Mouse (Mus musculus) stomach, postnatal 0 days (tissue): ENCODE measurements around the gene Spaca4. TPM values are rescaled to one million over a fixed set of nuclear protein-coding genes. Genes with fewer than 3 reads are reported as not detected.

ENCODE experiments used
- ATAC-seq: fragments of 200-750 bp; cut with Nextera tagmentation; 2 replicates; pipeline ENCODE4 v1.8.0; 2017; ENCODE audit not compliant: low FRiP score, low TSS enrichment
- DNase-seq: peaks from one replicate; pipeline ENCODE4 v3.0.0-alpha.2; 2016; ENCODE audit warnings: low spot score
- H3K27ac ChIP-seq: fragments of 300-500 bp; sonication (generic); replicated peaks from 2 replicates; pipeline ENCODE4 v1.5.1; 2014; ENCODE audit warnings: mild to moderate bottlenecking, control low read depth
- H3K27me3 ChIP-seq: fragments of 300-500 bp; sonication (generic); 2 replicates; pipeline ENCODE4 v1.6.1; 2014; ENCODE audit warnings: low read length; ENCODE audit not compliant: control insufficient read depth, insufficient read depth
- H3K36me3 ChIP-seq: fragments of 300-500 bp; sonication (generic); 2 replicates; pipeline ENCODE4 v1.6.1; 2014; ENCODE audit warnings: low read length, mixed read lengths; ENCODE audit not compliant: control insufficient read depth, insufficient read depth
- H3K4me1 ChIP-seq: fragments of 300-500 bp; sonication (generic); replicated peaks from 2 replicates; pipeline ENCODE4 v1.6.1; 2014; ENCODE audit warnings: antibody characterized with exemption; ENCODE audit not compliant: control insufficient read depth, insufficient read depth
- H3K4me2 ChIP-seq: fragments of 300-500 bp; sonication (generic); replicated peaks from 2 replicates; pipeline ENCODE4 v1.6.1; 2014; ENCODE audit warnings: low read depth, mild to moderate bottlenecking, control low read depth, moderate library complexity
- H3K4me3 ChIP-seq: fragments of 300-500 bp; sonication (generic); 2 replicates; pipeline ENCODE4 v1.5.1; 2014; ENCODE audit warnings: low read depth, low read length, control low read depth
- H3K9ac ChIP-seq: fragments of 300-500 bp; sonication (generic); 2 replicates; pipeline ENCODE4 v1.6.1; 2014; ENCODE audit warnings: mild to moderate bottlenecking, low read length, control low read depth, mixed read lengths
- H3K9me3 ChIP-seq: fragments of 300-500 bp; sonication (generic); 2 replicates; pipeline ENCODE4 v1.6.1; 2016; ENCODE audit warnings: low read length; ENCODE audit not compliant: control insufficient read depth
- CTCF ChIP-seq: IDR thresholded peaks from 2 replicates; pipeline ENCODE4 v1.5.1; 2016; ENCODE audit warnings: antibody characterized with exemption, low read depth, mild to moderate bottlenecking, moderate library complexity
- EP300 ChIP-seq: optimal IDR thresholded peaks from 2 replicates; pipeline ENCODE3; 2016; ENCODE audit warnings: antibody characterized with exemption
- WGBS: fragments of 180-500 bp; shearing (Covaris S2); extraction: QIAGEN DNeasy Blood & Tissue Kit; methylation state at CpG from one replicate; pipeline ENCODE4 v1.1.7; 2014; 5-methylcytosine and 5-hydroxymethylcytosine counted together
- polyA plus RNA-seq: library from polyadenylated mRNA; unstranded; fragments of >200 nt; fragmentation: Nextera tagmentation; extraction: Ambion mirVana; gene quantifications from 2 replicates; pipeline ENCODE4 v1.2.1, GENCODE M21; 2015

The Spaca4 gene
- polyA plus RNA-seq, 1 experiment from 2014 or later, result 0.56 TPM

GRCm38 (mm10) chr7:45713881-45714520, 11.6 kb downstream of the Spaca4 start:
- no peaks in the 10 kb centered on the region for H3K9me3 ChIP-seq
- peaks cover 13% of the 10 kb centered on the region for H3K4me1 ChIP-seq
- H3K36me3 ChIP-seq, result peaks cover 27% of the 10 kb centered on the region
- ATAC-seq (no peak), DNase-seq (peak; percentile 17)
- H3K4me3 ChIP-seq, result peak overlapping the region; percentile 67
- peak overlapping the region; percentile 91 for H3K4me2 ChIP-seq
- TF ChIP-seq EP300 (no peak), CTCF (no peak)
- no peaks in the 10 kb centered on the region for H3K27me3 ChIP-seq
- WGBS, result 58% methylated on average over 6 of the region's 6 CpGs
- H3K27ac ChIP-seq, result peak overlapping the region; percentile 82
- peak overlapping the region; percentile 87 for H3K9ac ChIP-seq

- Histone ChIP-seq H3K27me3 (no peaks in the 10 kb centered on the region), H3K4me1 (peaks cover 17% of the 10 kb centered on the region), H3K36me3 (peaks cover 27% of the 10 kb centered on the region), H3K4me2 (peak overlapping the region; percentile 91), H3K27ac (peak overlapping the region; percentile 82), H3K9ac (peak overlapping the region; percentile 87; the same call in 1 of the 2 replicates), H3K9me3 (no peaks in the 10 kb centered on the region), H3K4me3 (peak overlapping the region; percentile 67; the same call in 1 of the 2 replicates)
- WGBS, result 80% methylated on average over 16 of the region's 16 CpGs
- DNase-seq (peak; percentile 41), ATAC-seq (no peak)
- TF ChIP-seq EP300, result no peak
- no peak for TF ChIP-seq CTCF
Observed at GRCm38 (mm10) chr7:45713396-45713795, 12.2 kb downstream of the Spaca4 start.

GRCm38 (mm10) chr7:45712022-45712757, 13.4 kb downstream of the Spaca4 start:
- peak; percentile 57 for ATAC-seq
- Histone ChIP-seq H3K27me3 (no peaks in the 10 kb centered on the region), H3K4me3 (no peak overlapping the region), H3K36me3 (peaks cover 27% of the 10 kb centered on the region), H3K27ac (no peak overlapping the region; the same call in 1 of the 2 replicates), H3K4me1 (peaks cover 20% of the 10 kb centered on the region), H3K9ac (no peak overlapping the region), H3K9me3 (no peaks in the 10 kb centered on the region), H3K4me2 (no peak overlapping the region)
- TF ChIP-seq CTCF, result no peak
- no peak for TF ChIP-seq EP300
- WGBS, result 78% methylated on average over 19 of the region's 21 CpGs
- peak; percentile 94 for DNase-seq

- Histone ChIP-seq H3K27ac (no peak overlapping the region), H3K9me3 (no peaks in the 10 kb centered on the region), H3K4me2 (no peak overlapping the region), H3K4me1 (peaks cover 19% of the 10 kb centered on the region), H3K9ac (no peak overlapping the region), H3K4me3 (no peak overlapping the region), H3K27me3 (no peaks in the 10 kb centered on the region), H3K36me3 (peaks cover 27% of the 10 kb centered on the region)
- ATAC-seq, result no peak
- TF ChIP-seq CTCF (no peak), EP300 (no peak)
- WGBS, result 88% methylated on average over 23 of the region's 24 CpGs
- DNase-seq, result no peak
Observed at GRCm38 (mm10) chr7:45711316-45712021, 14.1 kb downstream of the Spaca4 start.

GRCm38 (mm10) chr7:45710477-45711191, 15.0 kb downstream of the Spaca4 start:
- H3K36me3 ChIP-seq, result peaks cover 27% of the 10 kb centered on the region
- no peak overlapping the region for H3K9ac ChIP-seq
- no peak for TF ChIP-seq EP300
- TF ChIP-seq CTCF, result no peak
- peaks cover 13% of the 10 kb centered on the region; the same call in 1 of the 2 replicates for H3K4me1 ChIP-seq
- H3K27me3 ChIP-seq, result no peaks in the 10 kb centered on the region
- no peaks in the 10 kb centered on the region for H3K9me3 ChIP-seq
- no peak for ATAC-seq
- 85% methylated on average over 20 of the region's 20 CpGs for WGBS
- no peak overlapping the region for H3K4me3 ChIP-seq
- no peak overlapping the region for H3K4me2 ChIP-seq
- no peak overlapping the region for H3K27ac ChIP-seq
- DNase-seq, result peak; percentile 14
